Mouse (Mus musculus) bone marrow macrophage, adult 2 months (primary cell): ENCODE results near the gene Dnm3.

Experiments
- CTCF ChIP-seq: IDR thresholded peaks from 2 replicates; pipeline ENCODE4 v1.5.1; 2012; ENCODE audit warnings: low read depth, mild to moderate bottlenecking, low read length, moderate library complexity
- POLR2A ChIP-seq: IDR thresholded peaks from 2 replicates; pipeline ENCODE4 v1.6.1; 2012; ENCODE audit warnings: mild to moderate bottlenecking, low read depth, low read length, borderline replicate concordance

GRCm38 (mm10) chr1:162107011-162107606, 370.7 kb downstream of the Dnm3 start:
- TF ChIP-seq POLR2A (no peak), CTCF (no peak)
